Mouse (Mus musculus) lung, adult 2 months (tissue): ENCODE results near the gene Anapc15-ps.

ENCODE experiments used
- CTCF ChIP-seq: fragments of 200-500 bp; IDR thresholded peaks from 2 replicates; pipeline ENCODE4 v1.5.1; 2011; ENCODE audit warnings: mild to moderate bottlenecking, low read length, control low read depth; ENCODE audit not compliant: insufficient read depth
- POLR2A ChIP-seq: fragments of 200-500 bp; IDR thresholded peaks from 2 replicates; pipeline ENCODE4 v1.6.1; 2011; ENCODE audit warnings: low read depth, mild to moderate bottlenecking, control low read depth, low read length, borderline replicate concordance; ENCODE audit errors: extremely low read depth

GRCm38 (mm10) chr10:95691347-95691746, 18.1 kb upstream of the Anapc15-ps start:
- TF ChIP-seq POLR2A (no peak), CTCF (no peak)
